In the genomic region with DNA sequence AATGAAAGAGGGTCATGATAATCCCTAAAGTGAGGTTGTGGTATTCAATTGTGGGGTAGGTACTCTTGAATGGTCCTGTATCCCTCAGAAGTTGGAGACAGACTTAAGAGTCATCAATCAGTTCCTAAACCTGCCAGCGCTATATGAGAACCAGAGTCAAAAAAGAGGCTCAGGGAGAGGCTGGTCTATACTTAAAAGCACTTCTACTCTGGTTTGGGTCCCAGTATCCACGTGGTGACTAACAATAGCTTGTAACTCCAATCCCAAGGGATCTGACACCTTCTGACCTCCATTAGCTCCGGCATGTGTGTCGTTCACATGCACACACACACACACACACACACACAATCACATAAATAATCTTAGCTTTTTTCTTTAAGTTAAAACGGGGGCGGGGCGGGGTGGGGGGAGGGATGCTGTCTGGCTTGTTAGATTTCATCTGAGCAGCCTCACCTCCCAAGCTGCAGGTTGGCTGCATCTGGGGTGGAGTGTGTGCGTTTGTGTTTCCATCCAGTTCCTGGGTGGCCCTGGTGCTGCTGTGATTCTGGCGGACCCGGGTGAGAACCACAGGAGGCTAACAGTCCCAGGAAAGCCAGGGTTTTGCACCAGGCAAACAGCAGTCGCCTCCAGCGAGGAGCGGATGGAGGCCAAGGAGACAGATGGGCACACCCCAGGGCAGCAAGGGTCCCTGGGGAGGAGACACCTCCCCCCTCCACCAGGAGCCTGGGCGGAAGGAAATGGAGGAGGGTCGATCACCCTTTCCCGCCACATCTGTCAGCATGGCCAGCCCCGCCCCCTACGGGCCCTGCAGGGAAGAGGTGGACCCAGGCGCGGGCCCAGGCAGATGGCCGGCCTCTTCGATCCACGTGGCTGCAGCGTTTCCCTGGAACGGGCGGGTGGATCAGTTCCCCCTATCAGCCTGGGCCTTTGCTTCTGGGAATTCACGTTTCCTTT, we compare ENCODE assay signal across 8 mouse cellular contexts. TPM values are rescaled to one million over a fixed set of nuclear protein-coding genes. Genes with fewer than 3 reads are reported as not detected.
DNase-seq lines count a peak whose midpoint lies in the region; ATAC-seq and TF ChIP-seq lines count a peak whose summit lies in the region.

No protein-coding gene starts in this region.

- ATAC-seq in intestine, embryonic 14.5 days (replicated peaks; ENCODE audit: low FRiP score, low TSS enrichment, low read depth): peak; percentile 74
- ATAC-seq in liver, embryonic 11.5 days (replicated peaks; ENCODE audit: low FRiP score): peak; percentile 79
- ATAC-seq in stomach, embryonic 16.5 days (ENCODE audit: insufficient read depth, low FRiP score): peak; percentile 79

- no peak for TF ChIP-seq POLR2A in myocyte (IDR thresholded peaks at IDR 0.05; ENCODE audit: insufficient read length, low read depth)

- H3K36me3 ChIP-seq in intestine, embryonic 14.5 days (ENCODE audit: control insufficient read depth, insufficient read depth, low read length): no peaks in the 10 kb centered on the region
- no peaks in the 10 kb centered on the region for H3K36me3 ChIP-seq in liver, embryonic 11.5 days (ENCODE audit: control insufficient read depth, insufficient read depth, low read length)
- no peaks in the 10 kb centered on the region for H3K36me3 ChIP-seq in myocyte (ENCODE audit: control insufficient read depth, insufficient read depth)
- no peaks in the 10 kb centered on the region for H3K36me3 ChIP-seq in stomach, embryonic 16.5 days (ENCODE audit: control insufficient read depth, insufficient read depth, low read length)

- intact Hi-C loops in gastrocnemius, postnatal 36 days (cut with DNase I): loop anchor here (1.0 to 5.0 kb wide), 3 partner anchors 60 to 116 kb away; no protein-coding TSS in a partner anchor

- H3ac ChIP-seq in myocyte (ENCODE audit: control insufficient read depth, insufficient read length): no peak overlapping the region

- DNase-seq in layer of hippocampus, adult 11-12 months (ENCODE audit: low spot score): peak; percentile 21
- DNase-seq in layer of hippocampus, adult 9-10 months (ENCODE audit: low spot score): no peak
- DNase-seq in cerebellum, postnatal 4 days (ENCODE audit: low spot score in 2 of 2): peak; percentile 42 to 80
- DNase-seq in gastrocnemius, postnatal 36 days: peak; percentile 77 to 83
- peak; percentile 87 for DNase-seq in intestine, embryonic 14.5 days (ENCODE audit: low spot score)
- DNase-seq in liver, embryonic 11.5 days (ENCODE audit: low spot score): peak; percentile 95

- H3K9ac ChIP-seq in intestine, embryonic 14.5 days (ENCODE audit: low read length): peak overlapping the region; percentile 39
- H3K9ac ChIP-seq in liver, embryonic 11.5 days (ENCODE audit: low read depth, low read length): peak overlapping the region; percentile 76
- H3K9ac ChIP-seq in stomach, embryonic 16.5 days (ENCODE audit: low read length): peak overlapping the region; percentile 66

- no peaks in the 10 kb centered on the region for H3K79me2 ChIP-seq in myocyte (ENCODE audit: control insufficient read depth, insufficient read depth)

- peak overlapping the region; percentile 25 for H3K4me3 ChIP-seq in intestine, embryonic 14.5 days (ENCODE audit: low read depth, low read length)
- peak overlapping the region; percentile 35 for H3K4me3 ChIP-seq in liver, embryonic 11.5 days (ENCODE audit: low read depth, low read length)
- H3K4me3 ChIP-seq in myocyte: no peak overlapping the region
- H3K4me3 ChIP-seq in stomach, embryonic 16.5 days (replicated peaks; ENCODE audit: low read length): peak overlapping the region; percentile 37

- no peaks in the 10 kb centered on the region for H3K9me3 ChIP-seq in intestine, embryonic 14.5 days (ENCODE audit: control insufficient read depth, low read length)
- no peaks in the 10 kb centered on the region for H3K9me3 ChIP-seq in liver, embryonic 11.5 days (ENCODE audit: control insufficient read depth, low read length)
- H3K9me3 ChIP-seq in stomach, embryonic 16.5 days (replicated peaks; ENCODE audit: control insufficient read depth, low read length): no peaks in the 10 kb centered on the region

- WGBS in intestine, embryonic 14.5 days: 2% methylated on average over 26 of the region's 27 CpGs
- WGBS in liver, embryonic 11.5 days: 2% methylated on average over 27 of the region's 27 CpGs
- WGBS in stomach, embryonic 16.5 days: 4% methylated on average over 27 of the region's 27 CpGs

- H3K27ac ChIP-seq in intestine, embryonic 14.5 days (ENCODE audit: low read depth): peak overlapping the region; percentile 83
- peak overlapping the region; percentile 85 for H3K27ac ChIP-seq in liver, embryonic 11.5 days (ENCODE audit: low read depth, low read length)
- H3K27ac ChIP-seq in stomach, embryonic 16.5 days (ENCODE audit: low read length): peak overlapping the region; percentile 87

- peaks cover 29% of the 10 kb centered on the region for H3K4me1 ChIP-seq in intestine, embryonic 14.5 days (replicated peaks; ENCODE audit: control insufficient read depth, insufficient read depth, low read length)
- peaks cover 51% of the 10 kb centered on the region for H3K4me1 ChIP-seq in liver, embryonic 11.5 days (replicated peaks; ENCODE audit: control insufficient read depth, insufficient read depth, low read length)
- peaks cover 37% of the 10 kb centered on the region for H3K4me1 ChIP-seq in stomach, embryonic 16.5 days (ENCODE audit: control insufficient read depth, insufficient read depth, low read length)

- H3K27me3 ChIP-seq in intestine, embryonic 14.5 days (replicated peaks; ENCODE audit: control insufficient read depth, insufficient read depth, low read length): no peaks in the 10 kb centered on the region
- H3K27me3 ChIP-seq in liver, embryonic 11.5 days (replicated peaks; ENCODE audit: control insufficient read depth, insufficient read depth, low read length): no peaks in the 10 kb centered on the region
- H3K27me3 ChIP-seq in myocyte (ENCODE audit: control insufficient read depth, insufficient read depth, insufficient read length): no peaks in the 10 kb centered on the region
- H3K27me3 ChIP-seq in stomach, embryonic 16.5 days (ENCODE audit: control insufficient read depth, insufficient read depth, low read length): no peaks in the 10 kb centered on the region

- H3K4me2 ChIP-seq in intestine, embryonic 14.5 days (ENCODE audit: low read length): peak overlapping the region; percentile 62
- peak overlapping the region; percentile 90 for H3K4me2 ChIP-seq in liver, embryonic 11.5 days
- peak overlapping the region; percentile 18 for H3K4me2 ChIP-seq in myocyte (ENCODE audit: low read depth)
- peak overlapping the region; percentile 57 for H3K4me2 ChIP-seq in stomach, embryonic 16.5 days (ENCODE audit: low read depth, low read length)

TF ChIP-seq in myocyte, 11 proteins besides CTCF, POLR2A, EP300 and RAD21:
- TF ChIP-seq USF1 (IDR thresholded peaks at IDR 0.05; ENCODE audit: low read depth): no peak
- TF ChIP-seq REST (IDR thresholded peaks at IDR 0.05; ENCODE audit: insufficient read depth, insufficient read length): no peak
- no peak for TF ChIP-seq E2F4 (IDR thresholded peaks at IDR 0.05; ENCODE audit: insufficient read depth)
- no peak for TF ChIP-seq SRF (IDR thresholded peaks at IDR 0.05; ENCODE audit: control insufficient read depth, insufficient read length, low read depth)
- TF ChIP-seq CEBPB (IDR thresholded peaks at IDR 0.05; ENCODE audit: insufficient read depth, poor library complexity, severe bottlenecking): no peak
- TF ChIP-seq MYOG (IDR thresholded peaks at IDR 0.05; ENCODE audit: control insufficient read depth in 1 of 3, insufficient read depth in 1 of 3, insufficient read length in 2 of 3, low read depth in 2 of 3): no peak
- TF ChIP-seq MAX (IDR thresholded peaks at IDR 0.05; ENCODE audit: low read depth): no peak
- TF ChIP-seq POLR2AphosphoS2 (IDR thresholded peaks at IDR 0.05; ENCODE audit: insufficient read length, low read depth): no peak
- TF ChIP-seq TCF12 (IDR thresholded peaks at IDR 0.05; ENCODE audit: insufficient read depth, poor library complexity, severe bottlenecking): no peak
- no peak for TF ChIP-seq TCF3 (IDR thresholded peaks at IDR 0.05; ENCODE audit: insufficient read length, low read depth)
- no peak for TF ChIP-seq MYOD1 (IDR thresholded peaks at IDR 0.05; ENCODE audit: control insufficient read depth in 1 of 3, insufficient read length in 2 of 3, low read depth in 2 of 3)
TF ChIP-seq in myocyte: peak in this region for 0.

RNA-seq across cellular contexts. Expression of gene Fgd2, which starts 37.0 kb away (rescaled TPM):
- total RNA-seq in gastrocnemius, postnatal 36 days (2021): 1 to 10 TPM in 1 of 2 experiments, under 1 TPM in 1; 0.79 to 1.2 TPM
- polyA plus RNA-seq in intestine, embryonic 14.5 days (2014; fragmentation: Nextera tagmentation; extraction: Ambion mirVana): 13.9 and 15.4 TPM in 2 replicates
- 6.0 and 6.7 TPM in 2 replicates for polyA plus RNA-seq in liver, embryonic 11.5 days (2014; fragmentation: Nextera tagmentation; extraction: Ambion mirVana)
- polyA plus RNA-seq in myocyte (2012; fragmentation: generic; extraction: Trizol): 0.54 TPM
- polyA plus RNA-seq in stomach, embryonic 16.5 days (2015; fragmentation: Nextera tagmentation; extraction: Ambion mirVana): 12.1 and 13.1 TPM in 2 replicates

RNA-seq across cellular contexts. Expression of gene Mtch1, which starts 50.0 kb away (rescaled TPM):
- total RNA-seq in gastrocnemius, postnatal 36 days (2021): 10 to 100 TPM; 85.9 to 95.0 TPM
- polyA plus RNA-seq in intestine, embryonic 14.5 days (2014; fragmentation: Nextera tagmentation; extraction: Ambion mirVana): 292 and 324 TPM in 2 replicates
- polyA plus RNA-seq in liver, embryonic 11.5 days (2014; fragmentation: Nextera tagmentation; extraction: Ambion mirVana): 147 and 149 TPM in 2 replicates
- 741 TPM for polyA plus RNA-seq in myocyte (2012; fragmentation: generic; extraction: Trizol)
- 91.7 and 102 TPM in 2 replicates for polyA plus RNA-seq in stomach, embryonic 16.5 days (2015; fragmentation: Nextera tagmentation; extraction: Ambion mirVana)

Comparison
In these comparisons a context has a peak if more than half of its experiments do, and no peak if none do; other contexts are left out.
1. H3K4me2 ChIP-seq: peak in every context shown above with its lines; median percentile 90 in liver, embryonic 11.5 days; 62 in intestine, embryonic 14.5 days; 57 in stomach, embryonic 16.5 days; 18 in myocyte.